Mouse (Mus musculus): ENCODE measurements around the gene Gm10112. TPM values are rescaled to one million over a fixed set of nuclear protein-coding genes. Genes with fewer than 3 reads are reported as not detected.

The Gm10112 gene
- polyA plus RNA-seq (2014; fragmentation: Nextera tagmentation; extraction: Ambion mirVana), result not detected in 2 replicates

DNA sequence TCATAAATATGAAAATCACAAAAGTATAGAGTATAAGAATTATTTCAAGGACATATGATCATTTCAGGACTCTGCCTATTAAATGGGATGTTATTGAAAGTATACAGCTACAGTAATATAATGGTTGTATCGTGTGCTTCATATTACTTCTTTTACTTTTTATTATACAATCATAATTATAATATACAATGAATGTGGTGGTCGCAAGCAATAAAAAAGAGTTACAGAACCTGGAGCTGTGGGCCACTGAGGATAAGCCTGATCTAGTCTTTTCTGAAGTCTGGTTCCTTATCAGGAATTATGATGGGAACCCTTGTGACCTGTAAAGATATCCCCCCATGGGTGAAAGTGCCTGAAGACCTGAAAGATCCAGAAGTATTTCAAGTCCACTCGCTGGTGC, at the start of gene Gm10112:
Gm10112 (plus strand) TSS at position 301 of the 400 bp plus-strand sequence.
- 82% methylated on average over 3 of the region's 3 CpGs for WGBS
- Histone ChIP-seq H3K36me3 (ENCODE audit: control insufficient read depth, insufficient read depth, low read length) (no peaks in the 10 kb centered on the region), H3K4me2 (replicated peaks; ENCODE audit: low read depth, low read length) (no peak within 1 kb of the TSS), H3K4me1 (ENCODE audit: control insufficient read depth, insufficient read depth, low read length) (no peaks in the 10 kb centered on the region), H3K9me3 (ENCODE audit: control insufficient read depth, low read depth, low read length) (no peaks in the 10 kb centered on the region), H3K27ac (ENCODE audit: low read length) (no peak within 1 kb of the TSS), H3K9ac (replicated peaks; ENCODE audit: low read depth, low read length) (no peak within 1 kb of the TSS), H3K4me3 (ENCODE audit: low read depth, low read length) (no peak within 1 kb of the TSS), H3K27me3 (ENCODE audit: control insufficient read depth, insufficient read depth, low read length) (no peaks in the 10 kb centered on the region)
- no peak for ATAC-seq (ENCODE audit: insufficient number of reproducible peaks, insufficient read depth, low FRiP score, low read depth)

DNA sequence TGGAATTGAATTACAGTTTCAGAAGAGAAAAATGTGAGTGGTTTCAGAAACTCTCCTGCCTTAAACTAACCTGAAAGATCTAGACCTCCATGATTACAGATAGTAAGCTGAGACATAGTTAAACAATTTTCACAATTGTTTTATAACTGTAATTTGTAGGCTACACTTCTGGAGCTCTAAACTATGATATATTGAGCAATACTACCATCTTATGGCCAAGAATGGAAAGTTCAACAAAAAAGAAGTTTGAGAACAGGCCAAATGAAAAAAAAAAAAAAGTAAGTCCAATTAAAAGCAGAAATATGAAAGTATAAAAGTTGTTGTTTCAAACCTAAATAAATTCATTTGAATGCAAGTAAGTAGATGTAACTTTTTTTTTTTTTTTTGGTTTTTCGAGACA, 21.4 kb downstream of the Gm10112 start:
- WGBS, result 67% methylated on average over 1 of the region's 1 CpGs
- Histone ChIP-seq H3K4me2 (replicated peaks; ENCODE audit: low read depth, low read length) (no peak overlapping the region), H3K4me3 (ENCODE audit: low read depth, low read length) (no peak overlapping the region), H3K4me1 (ENCODE audit: control insufficient read depth, insufficient read depth, low read length) (no peaks in the 10 kb centered on the region), H3K9ac (replicated peaks; ENCODE audit: low read depth, low read length) (no peak overlapping the region), H3K27me3 (ENCODE audit: control insufficient read depth, insufficient read depth, low read length) (no peaks in the 10 kb centered on the region), H3K27ac (ENCODE audit: low read length) (no peak overlapping the region), H3K36me3 (ENCODE audit: control insufficient read depth, insufficient read depth, low read length) (no peaks in the 10 kb centered on the region), H3K9me3 (ENCODE audit: control insufficient read depth, low read depth, low read length) (no peaks in the 10 kb centered on the region)
- ATAC-seq (ENCODE audit: insufficient number of reproducible peaks, insufficient read depth, low FRiP score, low read depth), result no peak

GRCm38 (mm10) chrX:111196376-111196775, 28.2 kb downstream of the Gm10112 start:
- no peak overlapping the region for H3K4me3 ChIP-seq (ENCODE audit: low read depth, low read length)
- no peaks in the 10 kb centered on the region for H3K36me3 ChIP-seq (ENCODE audit: control insufficient read depth, insufficient read depth, low read length)
- H3K27me3 ChIP-seq (ENCODE audit: control insufficient read depth, insufficient read depth, low read length), result no peaks in the 10 kb centered on the region
- no peaks in the 10 kb centered on the region for H3K9me3 ChIP-seq (ENCODE audit: control insufficient read depth, low read depth, low read length)
- 4% methylated on average over 2 of the region's 2 CpGs for WGBS
- no peak overlapping the region for H3K4me2 ChIP-seq (replicated peaks; ENCODE audit: low read depth, low read length)
- H3K27ac ChIP-seq (ENCODE audit: low read length), result no peak overlapping the region
- no peak for ATAC-seq (ENCODE audit: insufficient number of reproducible peaks, insufficient read depth, low FRiP score, low read depth)
- H3K9ac ChIP-seq (replicated peaks; ENCODE audit: low read depth, low read length), result no peak overlapping the region
- H3K4me1 ChIP-seq (ENCODE audit: control insufficient read depth, insufficient read depth, low read length), result no peaks in the 10 kb centered on the region

DNA sequence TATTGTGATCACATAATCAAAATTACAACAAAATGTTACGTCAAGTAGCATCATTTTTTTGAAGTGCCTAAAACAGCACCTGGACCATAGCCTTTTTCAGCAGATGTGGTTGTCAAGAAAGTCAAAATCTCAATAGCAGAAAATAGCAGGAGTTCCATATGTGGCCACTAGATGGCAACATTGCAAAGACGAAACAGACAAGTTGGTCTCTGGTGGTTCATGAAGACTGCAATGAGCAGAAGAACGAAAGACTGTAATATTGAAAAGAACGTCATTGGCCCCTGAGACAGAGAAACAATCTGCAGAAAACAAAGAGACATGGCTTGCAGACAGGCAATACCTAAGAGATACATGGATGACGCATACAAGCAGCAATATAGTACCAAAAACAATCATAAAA, 42.1 kb downstream of the Gm10112 start:
- H3K4me3 ChIP-seq (ENCODE audit: low read depth, low read length), result no peak overlapping the region
- whole genome bisulfite sequencing, result 23% methylated on average over 5 of the region's 5 CpGs
- no peak for ATAC-seq (ENCODE audit: insufficient number of reproducible peaks, insufficient read depth, low FRiP score, low read depth)

More for the DNA sequence above, 42.1 kb downstream of the Gm10112 start:
- no peaks in the 10 kb centered on the region for H3K36me3 ChIP-seq (ENCODE audit: control insufficient read depth, insufficient read depth, low read length)
- no peak overlapping the region for H3K27ac ChIP-seq (ENCODE audit: low read length)
- no peak overlapping the region for H3K4me2 ChIP-seq (replicated peaks; ENCODE audit: low read depth, low read length)
- H3K4me1 ChIP-seq (ENCODE audit: control insufficient read depth, insufficient read depth, low read length), result no peaks in the 10 kb centered on the region
- no peak overlapping the region for H3K9ac ChIP-seq (replicated peaks; ENCODE audit: low read depth, low read length)
- no peaks in the 10 kb centered on the region for H3K27me3 ChIP-seq (ENCODE audit: control insufficient read depth, insufficient read depth, low read length)
- no peaks in the 10 kb centered on the region for H3K9me3 ChIP-seq (ENCODE audit: control insufficient read depth, low read depth, low read length)

Other genes with a start within 250 kb of the Gm10112 start
- gene Cylc1, start 57.9 kb upstream of the Gm10112 start, polyA plus RNA-seq (2014; fragmentation: Nextera tagmentation; extraction: Ambion mirVana), result not detected in 2 replicates

All from stomach, embryonic 14.5 days (tissue).